Comparison of ENCODE assay signal across 14 mouse cellular contexts in genomic region chr19:56232950-56233349, GRCm38 (mm10). TPM values are rescaled to one million over a fixed set of nuclear protein-coding genes. Genes with fewer than 3 reads are reported as not detected.
DNase-seq lines count a peak whose midpoint lies in the region; ATAC-seq and TF ChIP-seq lines count a peak whose summit lies in the region.
"Had no signal": no experiment of that assay in that cellular context is flagged by ENCODE, and none has a peak within 500 bp of the region (broad histone marks: within the 10 kb centered on the region; RNA-seq: fewer than 3 reads in every experiment).

No protein-coding gene starts in this region.

- no peak overlapping the region for H3K9ac ChIP-seq in hindbrain, embryonic 14.5 days
- no peak overlapping the region for H3K9ac ChIP-seq in lung, embryonic 14.5 days
- H3K9ac ChIP-seq in limb, embryonic 14.5 days (ENCODE audit: low read depth, low read length, severe bottlenecking), result no peak overlapping the region
- H3K9ac ChIP-seq: intestine, embryonic 15.5 days had no signal

- no peak overlapping the region for H3K4me3 ChIP-seq in hindbrain, embryonic 14.5 days (replicated peaks; ENCODE audit: low read length)
- H3K4me3 ChIP-seq in hindbrain, embryonic 10.5 days, result no peak overlapping the region
- H3K4me3 ChIP-seq in lung, embryonic 14.5 days (ENCODE audit: low read depth, low read length), result no peak overlapping the region
- H3K4me3 ChIP-seq in limb, embryonic 14.5 days (replicated peaks; ENCODE audit: low read length), result no peak overlapping the region
- H3K4me3 ChIP-seq: intestine, embryonic 15.5 days had no signal

- POLR2A ChIA-PET in Patski (lab: Charles Lee), result no interaction called here

- H3K4me1 ChIP-seq in hindbrain, embryonic 14.5 days (replicated peaks; ENCODE audit: control insufficient read depth, insufficient read depth, low read length), result peaks cover 14% of the 10 kb centered on the region
- peaks cover 15% of the 10 kb centered on the region for H3K4me1 ChIP-seq in hindbrain, embryonic 10.5 days (replicated peaks)
- peaks cover 8% of the 10 kb centered on the region for H3K4me1 ChIP-seq in lung, embryonic 14.5 days (ENCODE audit: insufficient read depth)
- peaks cover 18% of the 10 kb centered on the region; the same call in 1 of the 2 replicates for H3K4me1 ChIP-seq in limb, embryonic 14.5 days (ENCODE audit: control insufficient read depth, insufficient read depth, low read length)

- no peaks in the 10 kb centered on the region for H3K36me3 ChIP-seq in hindbrain, embryonic 14.5 days (replicated peaks; ENCODE audit: control insufficient read depth, insufficient read depth)
- no peaks in the 10 kb centered on the region for H3K36me3 ChIP-seq in hindbrain, embryonic 10.5 days
- no peaks in the 10 kb centered on the region for H3K36me3 ChIP-seq in lung, embryonic 14.5 days (ENCODE audit: insufficient read depth)
- no peaks in the 10 kb centered on the region for H3K36me3 ChIP-seq in limb, embryonic 14.5 days (ENCODE audit: control insufficient read depth, insufficient read depth, low read length)
- H3K36me3 ChIP-seq: intestine, embryonic 15.5 days had no signal

- ATAC-seq in hindbrain, embryonic 14.5 days (ENCODE audit: low FRiP score), result no peak
- no peak for ATAC-seq in lung, embryonic 14.5 days (ENCODE audit: insufficient read depth)
- ATAC-seq in Patski, result no peak
- no peak for ATAC-seq in limb, embryonic 14.5 days (ENCODE audit: low FRiP score, low read depth)

- no peak for DNase-seq in hindbrain, embryonic 14.5 days (ENCODE audit: low spot score)
- DNase-seq in hindbrain, embryonic 10.5 days (ENCODE audit: low spot score), result no peak
- no peak for DNase-seq in lung, embryonic 14.5 days
- no peak for DNase-seq in lung, postnatal 10 days
- no peak for DNase-seq in Patski (ENCODE audit: low read depth, low spot score)
- DNase-seq in limb, embryonic 14.5 days (ENCODE audit: low spot score), result no peak
- DNase-seq in gastrocnemius, adult 8-10 months (ENCODE audit: low spot score in 2 of 2), result no peak
- DNase-seq: adrenal gland, postnatal 10 days; cerebellum, postnatal 10 days; gastrocnemius, postnatal 36 days; lung, postnatal 14 days; thymus, adult 18-20 months had no signal

- in situ Hi-C loops in Patski (cut with MboI; ENCODE audit: low pct_unique_long_range_greater_than_20kb), result no loop called here

- H3K9me3 ChIP-seq in hindbrain, embryonic 14.5 days (ENCODE audit: control insufficient read depth, low read length), result no peaks in the 10 kb centered on the region
- peaks cover 6% of the 10 kb centered on the region for H3K9me3 ChIP-seq in hindbrain, embryonic 10.5 days
- H3K9me3 ChIP-seq in lung, embryonic 14.5 days (ENCODE audit: low read depth, low read length), result 0 out of 2 replicates have a peak, but pooled peaks cover 5% of the 10 kb centered on the region
- peaks cover 4% of the 10 kb centered on the region; the same call in 1 of the 2 replicates for H3K9me3 ChIP-seq in limb, embryonic 14.5 days (ENCODE audit: control insufficient read depth, low read length)
- H3K9me3 ChIP-seq: intestine, embryonic 15.5 days had no signal

- H3K27me3 ChIP-seq in hindbrain, embryonic 14.5 days (ENCODE audit: control insufficient read depth, insufficient read depth, low read length), result no peaks in the 10 kb centered on the region
- H3K27me3 ChIP-seq in hindbrain, embryonic 10.5 days (ENCODE audit: insufficient read depth, poor library complexity, severe bottlenecking), result no peaks in the 10 kb centered on the region
- H3K27me3 ChIP-seq in lung, embryonic 14.5 days (ENCODE audit: insufficient read depth, low read length), result no peaks in the 10 kb centered on the region
- peaks cover 66% of the 10 kb centered on the region for H3K27me3 ChIP-seq in Patski
- no peaks in the 10 kb centered on the region for H3K27me3 ChIP-seq in limb, embryonic 14.5 days (ENCODE audit: control insufficient read depth, insufficient read depth, low read length)
- H3K27me3 ChIP-seq: intestine, embryonic 15.5 days had no signal

- TF ChIP-seq CTCF in lung, embryonic 14.5 days (IDR thresholded peaks at IDR 0.05; ENCODE audit: low read depth), result peak; percentile 54
- TF ChIP-seq CTCF in Patski (IDR thresholded peaks at IDR 0.05), result peak; percentile 57

- no peak for TF ChIP-seq POLR2A in limb, embryonic 14.5 days (IDR thresholded peaks at IDR 0.05; ENCODE audit: borderline replicate concordance, extremely low read depth, insufficient read depth, insufficient read length)

- CTCF ChIA-PET in Patski (lab: Charles Lee), result interaction anchor here (1.0 kb wide), 1 partner anchor 23 kb away, joined by 3 read pairs; no protein-coding TSS in a partner anchor

- WGBS in hindbrain, embryonic 14.5 days, result 97% methylated on average over 5 of the region's 5 CpGs
- WGBS in hindbrain, embryonic 10.5 days, result 97% methylated on average over 5 of the region's 5 CpGs
- WGBS in lung, embryonic 14.5 days, result 95% methylated on average over 5 of the region's 5 CpGs
- WGBS in limb, embryonic 14.5 days, result 95% methylated on average over 5 of the region's 5 CpGs

- no peak overlapping the region for H3K4me2 ChIP-seq in hindbrain, embryonic 14.5 days (replicated peaks)
- H3K4me2 ChIP-seq in lung, embryonic 14.5 days, result no peak overlapping the region
- H3K4me2 ChIP-seq in limb, embryonic 14.5 days (replicated peaks; ENCODE audit: low read depth, low read length, severe bottlenecking), result no peak overlapping the region
- H3K4me2 ChIP-seq: intestine, embryonic 15.5 days had no signal

- 0 out of 2 replicates have a peak overlapping the region, but pooled peaks have one; percentile 52 for H3K27ac ChIP-seq in hindbrain, embryonic 14.5 days
- no peak overlapping the region for H3K27ac ChIP-seq in hindbrain, embryonic 10.5 days
- H3K27ac ChIP-seq in lung, embryonic 14.5 days (ENCODE audit: low read depth), result no peak overlapping the region
- peak overlapping the region; percentile 61 for H3K27ac ChIP-seq in limb, embryonic 14.5 days (replicated peaks; ENCODE audit: low read depth, low read length)
- H3K27ac ChIP-seq: intestine, embryonic 15.5 days had no signal

RNA-seq across cellular contexts. Expression of gene Habp2, which starts 54.0 kb away (rescaled TPM):
- polyA plus RNA-seq in hindbrain, embryonic 14.5 days (2014; fragmentation: Nextera tagmentation; extraction: Ambion mirVana), result not detected in 2 replicates
- polyA plus RNA-seq in hindbrain, embryonic 10.5 days (2016; fragmentation: Nextera tagmentation; extraction: Ambion mirVana), result 0.09 TPM in 1 of 2 replicates, not detected in the other
- 2.8 and 3.1 TPM in 2 replicates for polyA plus RNA-seq in lung, embryonic 14.5 days (2014; fragmentation: Nextera tagmentation; extraction: Ambion mirVana)
- 5.8 TPM for polyA plus RNA-seq in Patski (2021)
- 0.63 TPM in 1 of 2 replicates, not detected in the other for polyA plus RNA-seq in limb, embryonic 14.5 days (2012; rRNA removed)
- 0.10 TPM in 1 of 2 replicates, not detected in the other for polyA plus RNA-seq in limb, embryonic 14.5 days (2014; fragmentation: Nextera tagmentation; extraction: Ambion mirVana)
- under 1 TPM in 1 of 4 experiments, not detected in 3; 0.16 TPM for total RNA-seq in gastrocnemius, adult 8-10 months (2022)
- total RNA-seq: gastrocnemius, postnatal 36 days; left cerebral cortex, postnatal 36 days had no signal

Comparison
In these comparisons a context has a peak if more than half of its experiments do, and no peak if none do; other contexts are left out.
1. H3K27ac ChIP-seq: peak in hindbrain, embryonic 14.5 days (single experiment) and limb, embryonic 14.5 days (single experiment); none in hindbrain, embryonic 10.5 days (single experiment) and lung, embryonic 14.5 days (single experiment).